Mouse (Mus musculus): ENCODE data around the gene Glb1. TPM values are rescaled to one million over a fixed set of nuclear protein-coding genes. Genes with fewer than 3 reads are reported as not detected.

Glb1 gene
- polyA plus RNA-seq, 1 experiment from 2014 or later: 74.2 TPM

DNA sequence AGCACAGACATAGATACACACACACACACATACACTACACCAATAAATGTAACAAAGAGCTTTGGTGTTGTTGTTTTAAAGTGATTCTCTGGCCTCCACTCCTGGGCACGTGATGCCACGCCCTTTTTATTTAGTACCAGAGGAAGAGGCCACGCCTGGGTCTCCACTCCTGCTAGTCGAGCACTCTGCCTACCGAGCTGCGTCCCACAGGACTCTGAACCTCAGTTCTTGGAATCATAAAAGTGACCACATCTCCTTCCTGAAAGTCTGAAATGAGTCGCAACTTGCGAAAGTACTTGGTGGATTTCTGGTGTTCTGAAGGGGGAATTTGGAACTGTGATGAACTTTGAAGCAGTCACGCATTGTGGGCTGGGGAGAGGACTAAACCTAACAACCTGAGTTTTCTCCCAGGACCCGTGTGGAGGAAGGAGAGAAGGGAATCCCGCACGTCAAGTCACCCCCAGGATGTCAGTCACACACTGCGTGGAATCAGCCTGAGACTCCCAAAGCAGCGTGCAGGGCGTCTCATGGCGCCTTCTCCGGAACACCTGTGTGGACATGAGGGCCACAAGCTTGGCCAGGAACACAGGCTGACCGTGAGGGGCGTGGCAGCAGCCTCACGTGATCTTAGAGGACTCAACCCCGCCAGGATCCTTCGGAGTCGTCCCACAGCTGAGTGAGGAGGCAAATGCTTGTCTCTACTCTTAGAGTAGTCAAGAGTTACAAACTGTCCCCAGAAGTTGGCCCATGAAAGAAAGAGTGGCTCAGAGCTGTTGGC lies 86.8 kb downstream of the Glb1 start:
- ATAC-seq (ENCODE audit: insufficient read depth, low FRiP score): peak; percentile 44; the same call in 1 of the 2 replicates
- Histone ChIP-seq H3K36me3 (ENCODE audit: control insufficient read depth, insufficient read depth, low read length) (no peaks in the 10 kb centered on the region), H3K4me3 (replicated peaks; ENCODE audit: low read length) (no peak overlapping the region), H3K27ac (ENCODE audit: low read length) (no peak overlapping the region), H3K4me2 (ENCODE audit: low read depth, low read length) (no peak overlapping the region), H3K9me3 (replicated peaks; ENCODE audit: control insufficient read depth, low read length) (no peaks in the 10 kb centered on the region), H3K9ac (ENCODE audit: low read length) (no peak overlapping the region), H3K4me1 (ENCODE audit: control insufficient read depth, insufficient read depth, low read length) (no peaks in the 10 kb centered on the region), H3K27me3 (ENCODE audit: control insufficient read depth, insufficient read depth, low read length) (no peaks in the 10 kb centered on the region)
- WGBS: 68% methylated on average over 23 of the region's 23 CpGs

- Histone ChIP-seq H3K4me3 (replicated peaks; ENCODE audit: low read length) (no peak overlapping the region), H3K36me3 (ENCODE audit: control insufficient read depth, insufficient read depth, low read length) (no peaks in the 10 kb centered on the region), H3K9ac (ENCODE audit: low read length) (no peak overlapping the region), H3K27me3 (ENCODE audit: control insufficient read depth, insufficient read depth, low read length) (peaks cover 5% of the 10 kb centered on the region; the same call in 1 of the 2 replicates), H3K9me3 (replicated peaks; ENCODE audit: control insufficient read depth, low read length) (no peaks in the 10 kb centered on the region), H3K4me1 (ENCODE audit: control insufficient read depth, insufficient read depth, low read length) (no peaks in the 10 kb centered on the region), H3K27ac (ENCODE audit: low read length) (no peak overlapping the region), H3K4me2 (ENCODE audit: low read depth, low read length) (no peak overlapping the region)
- ATAC-seq (ENCODE audit: insufficient read depth, low FRiP score): no peak
- WGBS: 71% methylated on average over 7 of the region's 7 CpGs
Measured at GRCm38 (mm10) chr9:114496469-114496868, 95.6 kb downstream of the Glb1 start.

DNA sequence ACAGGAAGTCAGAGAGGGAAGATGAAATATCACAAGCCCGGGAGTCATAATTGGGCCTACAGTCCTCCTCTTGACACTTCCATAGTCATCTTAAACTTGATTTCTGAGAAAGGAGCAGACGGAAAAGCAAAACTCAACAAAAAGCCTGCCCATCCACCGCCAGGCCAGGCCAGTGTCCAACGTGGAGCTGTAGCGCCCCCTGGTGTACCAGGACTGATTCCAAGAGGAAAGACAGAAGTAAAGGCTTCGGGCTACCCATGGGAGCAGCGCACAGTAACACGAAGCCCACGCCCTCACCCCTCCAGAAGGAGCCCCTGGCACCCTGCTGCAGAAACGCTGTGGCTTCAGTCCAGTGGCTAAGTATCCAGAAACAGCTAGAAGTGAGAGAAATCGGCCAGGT lies 97.3 kb downstream of the Glb1 start:
- 8% methylated on average over 11 of the region's 11 CpGs for WGBS
- Histone ChIP-seq H3K27me3 (ENCODE audit: control insufficient read depth, insufficient read depth, low read length) (peaks cover 5% of the 10 kb centered on the region; the same call in 1 of the 2 replicates), H3K4me2 (ENCODE audit: low read depth, low read length) (0 out of 2 replicates have a peak overlapping the region, but pooled peaks have one; percentile 5), H3K9ac (ENCODE audit: low read length) (no peak overlapping the region), H3K36me3 (ENCODE audit: control insufficient read depth, insufficient read depth, low read length) (no peaks in the 10 kb centered on the region), H3K4me3 (replicated peaks; ENCODE audit: low read length) (no peak overlapping the region), H3K9me3 (replicated peaks; ENCODE audit: control insufficient read depth, low read length) (no peaks in the 10 kb centered on the region), H3K27ac (ENCODE audit: low read length) (no peak overlapping the region), H3K4me1 (ENCODE audit: control insufficient read depth, insufficient read depth, low read length) (no peaks in the 10 kb centered on the region)
- no peak for ATAC-seq (ENCODE audit: insufficient read depth, low FRiP score)

DNA sequence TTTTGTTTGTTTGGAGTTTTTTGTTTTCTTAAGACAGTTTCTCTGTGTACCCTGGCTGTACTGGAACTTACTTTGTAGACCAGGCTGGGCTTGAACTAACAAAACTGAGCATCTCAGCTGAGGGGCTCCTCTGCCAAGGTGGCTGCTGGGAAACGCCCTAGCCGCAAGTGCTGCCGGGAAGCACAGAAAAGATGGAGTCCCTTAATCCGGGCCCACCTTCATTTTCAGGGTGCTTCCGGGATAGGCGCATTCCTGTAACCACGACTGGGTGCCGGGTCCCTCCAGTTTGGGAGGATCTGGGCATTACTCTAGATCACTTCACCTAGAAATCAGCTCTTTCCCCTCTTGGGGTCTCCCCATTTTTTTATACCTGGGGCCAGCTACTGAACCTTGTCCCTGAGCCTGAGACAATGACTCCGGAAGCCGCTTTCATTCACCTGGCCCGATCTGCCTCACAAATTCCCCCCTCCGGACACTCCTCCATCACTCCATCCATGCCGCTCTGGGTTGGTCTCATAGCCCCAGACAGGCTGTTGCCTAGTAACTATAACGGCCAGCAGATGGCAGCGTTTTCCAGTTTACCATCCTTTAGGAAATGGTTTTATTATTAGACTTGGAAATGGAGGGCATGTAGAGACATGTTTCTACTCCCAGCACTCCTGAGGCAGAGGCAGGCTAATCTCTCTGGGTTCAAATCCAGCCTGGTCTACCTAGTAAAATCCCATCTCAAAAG lies 99.1 kb downstream of the Glb1 start:
- H3K9me3 ChIP-seq (replicated peaks; ENCODE audit: control insufficient read depth, low read length): no peaks in the 10 kb centered on the region
- WGBS: 18% methylated on average over 15 of the region's 15 CpGs
- no peaks in the 10 kb centered on the region for H3K4me1 ChIP-seq (ENCODE audit: control insufficient read depth, insufficient read depth, low read length)
- ATAC-seq (ENCODE audit: insufficient read depth, low FRiP score): peak; percentile 9; the same call in 1 of the 2 replicates
- H3K9ac ChIP-seq (ENCODE audit: low read length): no peak overlapping the region
- H3K4me3 ChIP-seq (replicated peaks; ENCODE audit: low read length): no peak overlapping the region
- peaks cover 5% of the 10 kb centered on the region; the same call in 1 of the 2 replicates for H3K27me3 ChIP-seq (ENCODE audit: control insufficient read depth, insufficient read depth, low read length)
- no peak overlapping the region for H3K27ac ChIP-seq (ENCODE audit: low read length)
- no peak overlapping the region for H3K4me2 ChIP-seq (ENCODE audit: low read depth, low read length)
- no peaks in the 10 kb centered on the region for H3K36me3 ChIP-seq (ENCODE audit: control insufficient read depth, insufficient read depth, low read length)

GRCm38 (mm10) chr9:114501111-114501510 lies 100.2 kb downstream of the Glb1 start:
- H3K9me3 ChIP-seq (replicated peaks; ENCODE audit: control insufficient read depth, low read length): no peaks in the 10 kb centered on the region
- H3K27ac ChIP-seq (ENCODE audit: low read length): no peak overlapping the region
- peaks cover 5% of the 10 kb centered on the region; the same call in 1 of the 2 replicates for H3K27me3 ChIP-seq (ENCODE audit: control insufficient read depth, insufficient read depth, low read length)
- no peaks in the 10 kb centered on the region for H3K4me1 ChIP-seq (ENCODE audit: control insufficient read depth, insufficient read depth, low read length)
- no peak overlapping the region for H3K4me2 ChIP-seq (ENCODE audit: low read depth, low read length)
- no peak overlapping the region for H3K9ac ChIP-seq (ENCODE audit: low read length)
- H3K36me3 ChIP-seq (ENCODE audit: control insufficient read depth, insufficient read depth, low read length): no peaks in the 10 kb centered on the region
- 84% methylated on average over 7 of the region's 7 CpGs for WGBS
- H3K4me3 ChIP-seq (replicated peaks; ENCODE audit: low read length): no peak overlapping the region
- no peak for ATAC-seq (ENCODE audit: insufficient read depth, low FRiP score)

DNA sequence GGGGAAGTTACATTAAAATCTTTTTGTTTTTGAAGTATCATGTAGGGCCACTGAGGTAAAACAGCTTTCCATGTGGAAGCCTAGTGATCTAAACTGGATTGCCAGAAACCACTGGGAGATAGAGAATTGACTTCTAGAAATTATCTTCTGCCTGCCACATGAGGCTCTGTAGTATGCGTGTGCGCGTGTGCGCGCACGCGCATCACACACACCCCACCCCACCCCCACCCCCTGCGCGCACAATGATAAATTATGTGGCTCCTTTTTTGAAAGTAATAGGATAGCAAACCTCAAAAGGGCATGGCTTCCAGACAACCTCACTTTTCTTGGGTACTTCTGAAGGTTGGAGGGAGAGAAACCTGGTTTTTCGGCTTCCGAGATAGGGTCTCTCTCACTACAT lies 101.0 kb downstream of the Glb1 start:
- H3K36me3 ChIP-seq (ENCODE audit: control insufficient read depth, insufficient read depth, low read length): no peaks in the 10 kb centered on the region
- no peaks in the 10 kb centered on the region for H3K9me3 ChIP-seq (replicated peaks; ENCODE audit: control insufficient read depth, low read length)
- no peak overlapping the region for H3K4me2 ChIP-seq (ENCODE audit: low read depth, low read length)
- H3K4me1 ChIP-seq (ENCODE audit: control insufficient read depth, insufficient read depth, low read length): no peaks in the 10 kb centered on the region
- ATAC-seq (ENCODE audit: insufficient read depth, low FRiP score): no peak
- no peak overlapping the region for H3K9ac ChIP-seq (ENCODE audit: low read length)
- H3K4me3 ChIP-seq (replicated peaks; ENCODE audit: low read length): no peak overlapping the region
- H3K27me3 ChIP-seq (ENCODE audit: control insufficient read depth, insufficient read depth, low read length): peaks cover 5% of the 10 kb centered on the region; the same call in 1 of the 2 replicates
- no peak overlapping the region for H3K27ac ChIP-seq (ENCODE audit: low read length)
- 93% methylated on average over 11 of the region's 11 CpGs for WGBS

DNA sequence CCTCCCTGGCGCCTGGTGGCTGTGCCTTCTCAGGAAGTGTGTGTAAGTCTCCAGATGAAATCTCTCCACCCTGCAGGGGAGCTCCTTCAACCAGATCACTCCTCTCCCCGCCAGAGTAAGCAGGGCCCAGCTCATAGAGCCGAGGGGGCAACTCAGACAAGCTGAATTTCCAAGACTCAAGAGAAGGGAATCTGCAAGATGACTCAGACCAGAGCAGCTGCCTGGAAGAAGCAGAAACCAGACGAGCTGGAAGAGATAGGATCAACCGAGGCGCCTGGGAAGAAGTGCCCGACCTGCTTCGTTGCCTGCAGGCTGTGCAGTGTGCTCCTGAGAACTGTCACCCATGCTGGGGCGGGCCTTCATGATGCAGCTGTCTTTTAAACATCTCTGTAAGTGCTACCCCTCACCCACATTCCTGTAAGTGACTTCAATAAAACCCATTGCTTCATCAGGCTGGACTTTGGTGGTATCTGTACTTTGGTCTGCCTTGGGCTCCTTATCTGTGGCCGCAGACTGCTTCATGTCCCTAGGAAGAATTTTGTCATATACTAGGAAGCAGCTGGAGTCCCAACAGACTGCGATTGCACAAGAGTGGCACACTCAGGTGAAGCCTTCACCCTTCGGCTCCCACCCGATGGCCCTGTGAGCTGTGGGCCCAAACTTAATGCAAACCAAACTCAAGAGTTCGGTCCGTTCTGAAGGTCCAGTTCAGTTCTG lies 102.0 kb downstream of the Glb1 start:
- H3K4me1 ChIP-seq (ENCODE audit: control insufficient read depth, insufficient read depth, low read length): no peaks in the 10 kb centered on the region
- no peaks in the 10 kb centered on the region for H3K9me3 ChIP-seq (replicated peaks; ENCODE audit: control insufficient read depth, low read length)
- H3K4me3 ChIP-seq (replicated peaks; ENCODE audit: low read length): no peak overlapping the region
- WGBS: 61% methylated on average over 15 of the region's 15 CpGs
- ATAC-seq (ENCODE audit: insufficient read depth, low FRiP score): 0 out of 2 replicates have a peak, but pooled peaks have one; percentile 27
- no peaks in the 10 kb centered on the region for H3K36me3 ChIP-seq (ENCODE audit: control insufficient read depth, insufficient read depth, low read length)
- no peak overlapping the region for H3K27ac ChIP-seq (ENCODE audit: low read length)
- H3K9ac ChIP-seq (ENCODE audit: low read length): peak overlapping the region; percentile 7; the same call in 1 of the 2 replicates
- H3K4me2 ChIP-seq (ENCODE audit: low read depth, low read length): no peak overlapping the region
- peaks cover 5% of the 10 kb centered on the region; the same call in 1 of the 2 replicates for H3K27me3 ChIP-seq (ENCODE audit: control insufficient read depth, insufficient read depth, low read length)

DNA sequence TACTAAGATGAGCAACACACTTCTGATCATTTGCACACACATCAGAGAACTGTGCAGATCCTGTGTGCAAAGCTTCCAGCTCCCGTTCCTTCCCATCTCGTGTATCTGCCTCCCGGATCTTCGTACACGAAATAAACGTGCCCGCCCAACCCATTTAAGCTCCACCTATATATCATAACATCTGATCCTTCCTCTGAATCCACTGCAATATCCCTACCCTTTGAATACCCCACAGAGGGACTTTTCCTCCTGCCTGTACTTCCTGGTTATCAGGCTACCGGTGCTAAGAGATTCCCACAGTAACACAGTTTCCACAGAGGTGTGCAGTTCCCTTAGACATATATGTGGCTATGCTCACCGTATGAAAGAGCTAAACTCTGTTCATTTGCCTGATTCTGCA lies 103.9 kb downstream of the Glb1 start, which contains the start of gene Ccr4:
Gene Ccr4 (minus strand): TSS at position 101 of the 400 bp plus-strand sequence.
- Histone ChIP-seq H3K4me3 (replicated peaks; ENCODE audit: low read length) (no peak within 1 kb of the TSS), H3K27me3 (ENCODE audit: control insufficient read depth, insufficient read depth, low read length) (peaks cover 2% of the 10 kb centered on the region; the same call in 1 of the 2 replicates), H3K9ac (ENCODE audit: low read length) (no peak within 1 kb of the TSS), H3K4me2 (ENCODE audit: low read depth, low read length) (no peak within 1 kb of the TSS), H3K4me1 (ENCODE audit: control insufficient read depth, insufficient read depth, low read length) (no peaks in the 10 kb centered on the region), H3K36me3 (ENCODE audit: control insufficient read depth, insufficient read depth, low read length) (no peaks in the 10 kb centered on the region), H3K27ac (ENCODE audit: low read length) (no peak within 1 kb of the TSS), H3K9me3 (replicated peaks; ENCODE audit: control insufficient read depth, low read length) (no peaks in the 10 kb centered on the region)
- no peak for ATAC-seq (ENCODE audit: insufficient read depth, low FRiP score)
- 82% methylated on average over 9 of the region's 9 CpGs for WGBS

Measured in stomach, embryonic 16.5 days (tissue).